Mouse (Mus musculus): ENCODE measurements around the gene Tmem265. TPM values are rescaled to one million over a fixed set of nuclear protein-coding genes. Genes with fewer than 3 reads are reported as not detected.

The Tmem265 gene
- polyA plus RNA-seq, 1 experiment, result 12.5 TPM

GRCm38 (mm10) chr7:127616336-127616735 is 55.1 kb downstream of the Tmem265 start:
- no peaks in the 10 kb centered on the region for H3K36me3 ChIP-seq (ENCODE audit: control insufficient read depth, insufficient read depth, low read length)
- H3K27me3 ChIP-seq (ENCODE audit: control insufficient read depth, insufficient read depth, low read length), result no peaks in the 10 kb centered on the region
- peaks cover 19% of the 10 kb centered on the region for H3K4me1 ChIP-seq (replicated peaks; ENCODE audit: control insufficient read depth, insufficient read depth, low read length)
- TF ChIP-seq CTCF (IDR thresholded peaks at IDR 0.05; ENCODE audit: borderline replicate concordance, control insufficient read depth, extremely low read depth, insufficient read depth, low read length, poor library complexity), result no peak
- TF ChIP-seq POLR2A (IDR thresholded peaks at IDR 0.05; ENCODE audit: control insufficient read depth, extremely low read depth, insufficient read depth, low read length, poor library complexity), result no peak
- 17% methylated on average over 1 of the region's 1 CpGs for WGBS
- H3K27ac ChIP-seq (ENCODE audit: control insufficient read depth, insufficient read depth, low read length), result peak overlapping the region; percentile 96
- DNase-seq, result peak; percentile 56
- peak overlapping the region; percentile 12; the same call in 1 of the 2 replicates for H3K4me3 ChIP-seq (ENCODE audit: control insufficient read depth, insufficient read depth, low read length)

Other genes with a start within 250 kb of the Tmem265 start
- gene Zfp768, start 215.8 kb upstream of the Tmem265 start, polyA plus RNA-seq (2012; rRNA removed), result 8.6 and 11.1 TPM in 2 replicates
- 14.4 and 15.2 TPM in 2 replicates for gene Zfp747, start 185.3 kb upstream of the Tmem265 start, polyA plus RNA-seq (2012; rRNA removed)
- 5.9 and 6.4 TPM in 2 replicates for gene 9130019O22Rik, start 174.2 kb upstream of the Tmem265 start, polyA plus RNA-seq (2012; rRNA removed)
- 8.4 and 10.2 TPM in 2 replicates for gene E430018J23Rik, start 167.8 kb upstream of the Tmem265 start, polyA plus RNA-seq (2012; rRNA removed)
- 9.0 and 10.7 TPM in 2 replicates for gene Zfp764, start 154.6 kb upstream of the Tmem265 start, polyA plus RNA-seq (2012; rRNA removed)
- 28.0 and 28.7 TPM in 2 replicates for gene Zfp688, start 139.3 kb upstream of the Tmem265 start, polyA plus RNA-seq (2012; rRNA removed)
- 8.1 and 9.4 TPM in 2 replicates for gene Zfp689, start 112.2 kb upstream of the Tmem265 start, polyA plus RNA-seq (2012; rRNA removed)
- gene Prr14, start 101.8 kb upstream of the Tmem265 start, polyA plus RNA-seq (2012; rRNA removed), result 191 and 212 TPM in 2 replicates
- 122 and 128 TPM in 2 replicates for gene Fbrs, start 82.2 kb upstream of the Tmem265 start, polyA plus RNA-seq (2012; rRNA removed)
- gene Srcap, start 49.4 kb upstream of the Tmem265 start, polyA plus RNA-seq (2012; rRNA removed), result 92.3 and 131 TPM in 2 replicates
- 10.4 and 14.1 TPM in 2 replicates for gene Gm42715, start 41.8 kb upstream of the Tmem265 start, polyA plus RNA-seq (2012; rRNA removed)
- 193 and 202 TPM in 2 replicates for gene Phkg2, start 11.9 kb downstream of the Tmem265 start, polyA plus RNA-seq (2012; rRNA removed)
- gene Ccdc189, start 27.2 kb downstream of the Tmem265 start, polyA plus RNA-seq (2012; rRNA removed), result 1.5 and 2.9 TPM in 2 replicates
- 65.9 and 67.4 TPM in 2 replicates for gene Rnf40, start 27.4 kb downstream of the Tmem265 start, polyA plus RNA-seq (2012; rRNA removed)
- 27.7 and 33.1 TPM in 2 replicates for gene Zfp629, start 54.4 kb downstream of the Tmem265 start, polyA plus RNA-seq (2012; rRNA removed)
- 61.2 and 76.1 TPM in 2 replicates for gene Bcl7c, start 147.5 kb downstream of the Tmem265 start, polyA plus RNA-seq (2012; rRNA removed)
- gene Ctf1, start 151.3 kb downstream of the Tmem265 start, polyA plus RNA-seq (2012; rRNA removed), result 15.8 and 16.3 TPM in 2 replicates
- gene Ctf2, start 170.8 kb downstream of the Tmem265 start, polyA plus RNA-seq (2012; rRNA removed), result not detected in 2 replicates
- 38.9 and 43.7 TPM in 2 replicates for gene Fbxl19, start 183.2 kb downstream of the Tmem265 start, polyA plus RNA-seq (2012; rRNA removed)
- gene Orai3, start 208.4 kb downstream of the Tmem265 start, polyA plus RNA-seq (2012; rRNA removed), result 23.8 and 27.0 TPM in 2 replicates
- 29.9 and 36.7 TPM in 2 replicates for gene Setd1a, start 215.3 kb downstream of the Tmem265 start, polyA plus RNA-seq (2012; rRNA removed)
- gene Gm49388, start 224.2 kb downstream of the Tmem265 start, polyA plus RNA-seq (2012; rRNA removed), result not detected in 2 replicates
- gene Hsd3b7, start 239.2 kb downstream of the Tmem265 start, polyA plus RNA-seq (2012; rRNA removed), result 25.9 and 30.1 TPM in 2 replicates